Mouse (Mus musculus): Measurements from ENCODE around the gene Stard9.

Gene Stard9

GRCm38 (mm10) chr2:120628886-120629735, at the start of gene Stard9:
Gene Stard9 (plus strand): TSS chr2:120629121.
- DNase-seq: peak; percentile 99

DNA sequence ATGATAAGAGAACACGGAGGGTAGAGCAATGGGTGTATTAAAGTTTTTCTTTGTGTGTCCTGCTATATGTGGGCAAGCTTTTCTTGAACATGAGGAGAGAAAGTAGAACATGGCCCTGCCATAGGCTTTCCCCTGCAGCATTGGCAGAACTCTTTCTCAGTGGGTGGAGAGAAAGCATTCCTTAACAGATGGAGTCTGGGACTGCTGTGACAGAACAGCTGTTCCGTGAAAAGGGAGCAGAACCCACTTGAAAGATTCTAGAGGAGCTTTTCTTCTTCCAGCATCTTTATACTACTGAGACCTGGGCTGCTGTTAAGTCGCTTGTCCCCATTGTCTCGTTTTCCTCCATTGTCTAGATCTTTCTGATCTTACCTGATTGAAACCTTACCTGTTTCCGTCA, 39.2 kb upstream of the Stard9 start:
- DNase-seq: no peak

GRCm38 (mm10) chr2:120592227-120592626, 36.7 kb upstream of the Stard9 start:
- no peak for DNase-seq

DNA sequence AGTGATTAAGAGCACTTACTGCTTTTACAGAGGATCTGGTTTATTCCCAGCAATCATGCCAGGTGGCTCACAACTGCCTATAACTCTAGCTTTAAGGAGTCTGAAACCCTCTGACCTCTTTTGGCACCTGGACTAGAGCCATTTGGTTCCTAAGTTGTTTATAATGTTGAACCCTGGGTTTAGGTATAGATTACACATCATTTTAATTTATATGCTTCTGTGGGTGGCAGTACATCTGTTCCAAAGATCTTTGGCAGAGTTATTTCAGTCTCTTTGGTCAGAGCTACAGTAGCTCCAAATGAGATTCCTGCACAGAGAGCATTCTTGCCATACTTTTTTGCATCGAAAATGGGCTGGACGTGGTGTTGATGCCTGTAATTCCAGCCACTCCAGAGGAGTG, 31.2 kb upstream of the Stard9 start:
- DNase-seq: no peak

DNA sequence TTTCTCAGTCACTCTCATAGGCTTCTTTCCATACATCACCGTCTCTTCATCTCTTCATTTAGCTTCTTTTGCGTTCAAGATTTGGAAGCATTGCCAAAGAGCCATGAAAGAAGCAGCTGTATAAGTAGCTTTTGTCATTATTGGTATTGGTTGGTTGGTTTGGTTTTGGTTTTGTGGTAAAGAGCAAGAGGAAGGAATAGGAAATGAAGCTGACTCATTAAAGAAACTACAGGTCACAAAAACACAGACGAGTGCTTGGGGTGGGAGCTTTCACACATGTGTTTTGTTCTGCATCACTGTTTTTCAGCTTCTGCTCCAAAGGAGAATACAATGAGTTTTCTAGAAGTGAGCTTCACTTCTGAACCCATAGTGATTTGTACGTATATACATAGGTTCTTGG, 29.4 kb upstream of the Stard9 start:
- no peak for DNase-seq

- peak in 1 of 2 experiments; percentile 16 for DNase-seq
Observed at GRCm38 (mm10) chr2:120606021-120606690, 22.8 kb upstream of the Stard9 start.

DNA sequence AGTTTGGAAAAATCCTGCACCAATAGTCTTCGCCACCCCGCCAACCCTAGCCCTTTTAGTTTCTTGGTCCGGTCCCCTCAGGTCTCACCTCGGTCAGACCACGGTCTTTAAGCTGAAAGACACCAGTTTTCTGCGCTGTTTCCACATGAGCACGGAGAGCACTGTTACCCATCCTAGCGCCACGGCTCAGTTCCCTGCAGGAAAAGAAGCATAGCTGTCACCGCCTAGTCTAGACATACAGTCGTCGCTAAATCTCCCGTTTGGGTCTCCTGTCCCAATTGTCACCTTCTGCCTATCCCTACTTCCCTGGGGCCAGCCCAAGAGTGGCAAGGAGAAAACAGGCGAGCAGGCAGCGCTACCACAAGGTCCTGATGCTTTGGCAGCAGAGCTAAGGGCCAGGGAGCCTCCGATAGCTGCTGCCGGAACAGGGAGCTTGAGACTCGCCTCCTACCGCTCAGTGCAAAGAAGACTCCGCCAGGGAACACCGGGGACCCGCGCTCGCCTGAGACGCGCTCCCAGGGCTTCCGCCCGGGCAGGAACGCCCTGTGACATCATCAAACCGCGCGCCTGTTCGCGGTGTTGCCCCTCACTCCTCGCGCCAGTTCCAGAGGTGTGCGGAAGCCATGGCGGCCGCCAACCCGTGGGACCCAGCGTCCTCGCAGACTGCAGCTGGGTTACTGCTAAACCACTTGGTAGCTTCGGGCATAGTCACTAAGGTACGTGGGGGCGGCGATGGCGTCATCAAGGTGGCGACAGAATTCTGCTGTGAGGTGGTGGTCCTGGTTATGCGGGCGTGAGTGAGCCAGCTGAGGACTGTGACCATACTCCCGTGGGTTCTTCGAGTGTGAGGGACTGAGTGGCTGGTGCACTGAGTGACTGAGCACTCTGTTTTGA, 19.8 kb upstream of the Stard9 start, which contains the start of the genes Haus2 and Lrrc57:
Gene Haus2 (plus strand): TSS at position 554 of the 894 bp plus-strand sequence.
Gene Lrrc57 (minus strand): TSS at position 691 of the 894 bp plus-strand sequence.
- DNase-seq: peak; percentile 96 to 97

DNA sequence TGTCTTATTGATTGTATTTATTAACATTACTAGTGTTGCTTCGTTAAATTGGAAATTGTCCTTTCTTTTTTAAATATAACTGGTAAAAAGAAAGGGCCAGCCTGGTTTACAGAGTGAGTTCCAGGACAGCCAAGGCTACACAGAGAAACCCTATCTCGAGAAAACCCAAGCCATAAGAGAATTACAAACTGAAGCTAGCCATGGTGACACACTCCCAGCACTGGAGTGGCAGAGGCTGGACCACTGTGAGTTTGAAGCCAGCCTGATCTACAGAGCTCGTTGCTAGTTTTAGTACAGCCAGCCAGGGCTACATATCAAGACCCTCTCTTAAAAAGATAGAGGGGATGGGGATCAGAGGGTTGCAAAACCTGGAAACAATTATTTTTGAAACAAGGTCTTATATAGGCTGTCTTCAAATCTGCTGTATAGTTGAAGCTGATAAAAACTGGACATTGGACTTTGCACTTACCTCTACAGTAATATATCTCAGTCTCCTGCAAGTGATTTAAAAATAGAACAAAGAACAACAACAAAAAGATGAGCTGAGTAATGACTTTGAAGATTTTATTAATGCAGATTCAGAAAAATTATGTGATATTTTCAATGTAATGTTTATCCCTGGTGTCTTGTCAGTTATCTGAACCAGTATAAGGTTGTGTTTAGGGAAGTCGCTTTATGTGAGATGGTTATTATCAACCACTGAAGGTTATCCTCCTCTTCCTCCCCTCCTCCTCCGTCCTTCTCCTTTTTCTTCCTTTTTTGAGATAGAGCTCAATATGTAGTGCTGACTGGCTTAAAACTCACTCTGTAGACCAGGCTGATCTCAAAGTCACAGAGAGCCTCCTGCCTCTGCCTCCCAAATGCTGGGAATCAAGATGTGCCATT, 12.4 kb upstream of the Stard9 start:
- DNase-seq: no peak

- no peak for DNase-seq
Observed at GRCm38 (mm10) chr2:120619538-120619937, 9.4 kb upstream of the Stard9 start.

GRCm38 (mm10) chr2:120622920-120623319, 6.0 kb upstream of the Stard9 start:
- no peak for DNase-seq

GRCm38 (mm10) chr2:120628076-120628865, 650 bp upstream of the Stard9 start:
- no peak for DNase-seq

DNA sequence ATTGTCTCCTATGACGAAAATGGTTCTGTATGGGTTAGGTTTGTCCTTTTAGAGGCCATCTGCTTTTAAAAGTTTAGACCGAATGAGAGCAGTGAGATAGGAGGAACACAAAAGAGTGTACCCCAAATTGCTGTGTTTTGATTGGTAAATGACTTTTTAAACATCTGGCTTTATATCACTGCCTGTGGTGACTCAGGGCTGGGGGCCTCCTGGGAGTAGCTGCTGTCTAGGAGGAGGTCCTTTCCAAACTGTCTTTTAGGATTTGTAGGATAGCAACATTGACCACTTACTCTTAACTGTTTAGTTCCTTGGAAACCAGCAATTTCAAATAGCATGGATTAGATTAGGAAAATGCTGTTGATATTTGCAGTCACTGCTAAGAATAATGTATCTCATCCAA, 1.3 kb downstream of the Stard9 start:
- DNase-seq: no peak

- no peak for DNase-seq
Observed at GRCm38 (mm10) chr2:120630655-120631054, 1.7 kb downstream of the Stard9 start.

GRCm38 (mm10) chr2:120631521-120631920, 2.6 kb downstream of the Stard9 start:
- no peak for DNase-seq

DNA sequence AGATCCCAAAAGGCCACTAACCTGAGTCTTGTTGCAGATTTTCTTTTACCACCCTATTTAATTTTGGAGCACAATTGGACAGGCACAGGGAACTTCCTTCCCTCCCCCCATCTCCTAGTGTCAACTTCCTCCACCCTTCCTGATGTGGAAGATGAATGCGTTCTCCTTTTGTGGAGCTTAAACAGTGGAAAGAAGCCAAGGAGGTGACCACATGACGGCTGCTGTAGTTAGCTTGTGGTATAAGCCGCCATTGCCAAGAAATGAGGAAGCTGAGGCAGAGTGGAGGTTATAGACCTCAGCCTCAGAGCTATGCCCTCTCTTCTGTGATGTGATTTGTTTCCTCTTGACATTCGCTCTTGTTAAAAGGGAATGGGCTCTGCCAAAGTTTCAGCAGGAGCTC, 3.0 kb downstream of the Stard9 start:
- DNase-seq: no peak

GRCm38 (mm10) chr2:120640835-120641234, 11.9 kb downstream of the Stard9 start:
- no peak for DNase-seq

DNA sequence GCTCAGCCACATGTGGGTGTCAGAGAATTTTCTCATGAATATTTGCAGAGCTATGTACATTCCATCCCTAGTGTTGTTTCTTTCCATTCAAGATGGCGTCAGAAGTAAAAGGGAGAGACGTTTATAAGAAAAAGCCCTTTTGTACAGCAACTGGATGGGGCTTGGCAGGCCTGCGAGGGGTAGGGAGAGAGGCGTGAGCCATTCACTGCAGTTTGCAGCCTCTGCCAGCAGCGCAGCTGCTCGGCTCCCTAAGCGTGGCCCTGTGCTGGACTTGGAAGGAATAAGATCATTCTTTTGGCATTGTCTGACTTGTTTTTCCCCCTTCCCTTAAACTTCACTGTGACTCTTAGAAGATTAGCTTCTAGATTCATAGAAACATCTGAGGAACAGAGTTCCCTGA, 14.9 kb downstream of the Stard9 start:
- peak; percentile 29 to 62 for DNase-seq

- no peak for DNase-seq
Observed at GRCm38 (mm10) chr2:120646777-120647176, 17.9 kb downstream of the Stard9 start.

DNA sequence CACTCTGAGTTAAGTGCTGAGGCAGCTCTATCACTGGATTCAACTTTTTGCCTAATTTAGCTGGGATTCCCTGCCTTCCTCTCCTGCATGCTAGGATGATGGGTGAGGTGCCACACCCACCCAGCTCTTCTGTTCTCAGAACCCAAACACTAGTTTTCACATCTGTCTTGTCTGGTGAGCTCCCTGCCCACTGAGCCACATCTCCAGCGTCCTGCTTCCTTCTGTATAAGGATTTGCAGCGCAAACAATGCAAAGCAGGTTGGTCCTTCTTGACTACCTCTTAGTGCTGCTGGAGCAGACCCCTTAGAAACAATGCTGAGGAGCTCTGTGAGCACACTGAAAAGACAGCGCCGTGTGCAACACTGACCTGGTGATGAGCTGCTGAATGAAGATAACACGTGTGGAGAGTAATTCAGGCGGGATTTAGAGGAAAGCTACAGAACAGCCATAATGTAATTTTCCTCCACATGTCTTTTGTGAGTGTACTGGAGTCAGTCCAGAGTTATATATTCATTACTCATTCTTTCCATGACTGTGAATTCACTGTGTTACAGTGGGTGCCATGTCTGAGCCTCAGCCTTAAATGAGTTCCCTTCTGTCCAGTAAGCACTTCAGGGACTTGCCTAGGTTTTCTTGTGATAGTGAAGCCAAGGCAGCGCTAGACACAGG, 23.5 kb downstream of the Stard9 start:
- no peak for DNase-seq

DNA sequence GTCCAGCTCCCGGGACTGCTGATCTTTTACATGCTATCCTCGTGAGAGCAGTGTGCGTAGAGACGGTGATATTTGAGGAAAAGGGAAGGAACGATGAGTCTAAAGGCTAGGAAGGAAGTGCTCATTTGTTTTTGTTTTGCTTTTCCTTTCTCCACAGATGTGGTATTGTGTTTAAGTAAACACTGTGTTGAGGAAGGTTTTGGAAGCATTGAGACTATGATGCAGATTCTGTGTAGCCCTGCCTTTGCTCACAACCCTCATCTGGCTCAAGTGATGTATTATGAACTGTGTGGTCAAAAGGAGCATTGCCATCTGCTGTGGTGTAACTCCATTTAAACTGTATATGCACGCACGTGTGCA, 24.0 kb downstream of the Stard9 start:
- no peak for DNase-seq

GRCm38 (mm10) chr2:120654693-120655092, 25.8 kb downstream of the Stard9 start:
- no peak for DNase-seq
